Mouse (Mus musculus) heart, embryonic 13.5 days (tissue): Measurements from ENCODE around the gene Hist1h2ab. TPM values are rescaled to one million over a fixed set of nuclear protein-coding genes. Genes with fewer than 3 reads are reported as not detected.
"Not testable (repeated sequence)": the region's sequence is repeated elsewhere in the genome, so short reads cannot be mapped to it uniquely, and the experiment has no call there.

Source experiments
- ATAC-seq: fragments of 200-750 bp; cut with Nextera tagmentation; 2 replicates; pipeline ENCODE4 v1.8.0; 2017; ENCODE audit warnings: moderate TSS enrichment; ENCODE audit not compliant: insufficient number of reproducible peaks, low FRiP score, low TSS enrichment; ENCODE audit errors: extremely low read depth
- H3K27ac ChIP-seq: fragments of 300-500 bp; sonication (generic); replicated peaks from 2 replicates; pipeline ENCODE4 v1.5.1; 2015; ENCODE audit warnings: moderate library complexity, mild to moderate bottlenecking, inconsistent platforms
- H3K27me3 ChIP-seq: fragments of 300-500 bp; sonication (generic); replicated peaks from 2 replicates; pipeline ENCODE4 v1.6.1; 2015; ENCODE audit warnings: mild to moderate bottlenecking, inconsistent platforms
- H3K36me3 ChIP-seq: fragments of 300-500 bp; sonication (generic); 2 replicates; pipeline ENCODE4 v1.6.1; 2015; ENCODE audit warnings: mild to moderate bottlenecking, inconsistent platforms
- H3K4me1 ChIP-seq: fragments of 300-500 bp; sonication (generic); 2 replicates; pipeline ENCODE4 v1.6.1; 2015; ENCODE audit warnings: inconsistent platforms
- H3K4me2 ChIP-seq: fragments of 300-500 bp; sonication (generic); 2 replicates; pipeline ENCODE4 v1.6.1; 2015; ENCODE audit warnings: inconsistent platforms, mild to moderate bottlenecking, moderate library complexity
- H3K4me3 ChIP-seq: fragments of 300-500 bp; sonication (generic); 2 replicates; pipeline ENCODE4 v1.5.1; 2015; ENCODE audit warnings: moderate library complexity, mild to moderate bottlenecking, inconsistent platforms
- H3K9ac ChIP-seq: fragments of 300-500 bp; sonication (generic); 2 replicates; pipeline ENCODE4 v1.6.1; 2015; ENCODE audit warnings: inconsistent platforms, mild to moderate bottlenecking, moderate library complexity
- H3K9me3 ChIP-seq: fragments of 300-500 bp; sonication (generic); 2 replicates; pipeline ENCODE4 v1.6.1; 2016; ENCODE audit warnings: inconsistent platforms
- WGBS: fragments of 180-500 bp; shearing (Covaris S2); methylation state at CpG from one replicate; pipeline ENCODE4 v1.1.7; 2015; ENCODE audit warnings: mixed read lengths; 5-methylcytosine and 5-hydroxymethylcytosine counted together
- polyA plus RNA-seq: library from polyadenylated mRNA; unstranded; fragments of >200 nt; fragmentation: Nextera tagmentation; extraction: Ambion mirVana; gene quantifications from 2 replicates; pipeline ENCODE4 v1.2.1, GENCODE M21; 2015

The Hist1h2ab gene
- polyA plus RNA-seq, 1 experiment from 2014 or later: 20.1 TPM

DNA sequence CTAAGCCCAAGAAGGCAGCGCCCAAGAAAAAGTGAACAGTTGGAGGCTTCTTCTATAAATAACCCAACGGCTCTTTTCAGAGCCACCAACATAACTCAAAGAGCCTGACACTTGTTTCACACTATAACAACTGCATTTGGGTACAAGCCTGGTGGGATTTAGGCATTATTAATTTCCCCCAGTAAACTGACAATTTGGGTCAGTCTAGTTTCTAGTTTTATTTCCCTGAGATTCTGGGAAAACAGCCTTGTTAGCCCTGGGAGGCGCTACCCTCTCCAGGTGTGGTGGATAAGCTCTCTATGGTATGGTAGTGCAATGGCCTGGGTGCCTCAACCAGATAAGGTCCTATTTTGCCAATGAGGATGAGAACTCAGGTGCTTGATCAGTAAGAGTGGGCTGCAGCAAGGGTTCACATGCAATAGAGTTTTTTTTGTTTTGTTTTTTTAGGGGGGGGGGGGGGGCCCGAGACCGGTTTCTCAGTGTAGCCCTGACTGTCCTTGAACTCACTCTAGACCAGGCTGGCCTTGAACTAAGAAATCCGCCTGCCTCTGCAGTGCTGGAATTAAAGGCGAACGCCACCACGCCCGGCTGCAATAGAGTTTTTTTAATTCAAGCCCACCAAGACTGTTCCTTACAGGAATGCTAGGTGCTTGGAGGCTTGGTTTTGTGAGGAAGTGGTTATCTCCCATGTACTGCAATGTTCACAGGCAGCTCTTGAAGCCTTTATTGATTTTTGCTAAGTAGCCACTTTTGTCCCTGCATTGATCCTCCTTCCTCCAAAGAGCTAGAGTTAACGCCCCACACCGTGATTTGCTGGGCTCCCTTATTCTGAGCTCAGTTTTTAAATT, 13.6 kb downstream of the Hist1h2ab start:
- peak overlapping the region; percentile 67 for H3K4me3 ChIP-seq
- H3K36me3 ChIP-seq: no peaks in the 10 kb centered on the region
- H3K9ac ChIP-seq: peak overlapping the region; percentile 88
- H3K4me2 ChIP-seq: peak overlapping the region; percentile 79
- ATAC-seq: no peak
- no peaks in the 10 kb centered on the region for H3K9me3 ChIP-seq
- no peaks in the 10 kb centered on the region for H3K27me3 ChIP-seq
- peak overlapping the region; percentile 96 for H3K27ac ChIP-seq
- 35% methylated on average over 12 of the region's 12 CpGs for WGBS
- peaks cover 35% of the 10 kb centered on the region for H3K4me1 ChIP-seq

DNA sequence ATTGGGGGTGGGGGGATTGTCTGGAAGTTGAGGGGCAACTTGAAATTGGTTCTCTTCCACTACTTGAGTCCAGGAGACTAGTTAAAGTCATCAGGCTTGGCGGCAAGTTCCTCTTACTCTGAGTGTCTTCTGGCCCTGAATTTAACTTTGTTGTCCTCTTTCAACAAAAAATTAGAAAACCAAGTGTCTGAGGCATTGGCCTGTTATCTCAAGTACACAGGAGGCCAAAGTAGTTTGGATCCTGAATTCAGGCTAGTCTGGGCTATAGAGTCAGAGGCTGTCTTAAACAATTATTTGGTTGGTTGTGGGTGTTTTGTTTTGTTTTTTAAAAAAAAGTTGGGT, 14.2 kb downstream of the Hist1h2ab start:
- Histone ChIP-seq H3K9me3 (no peaks in the 10 kb centered on the region), H3K27me3 (no peaks in the 10 kb centered on the region), H3K27ac (no peak overlapping the region), H3K4me1 (peaks cover 30% of the 10 kb centered on the region), H3K4me3 (no peak overlapping the region), H3K9ac (no peak overlapping the region), H3K36me3 (no peaks in the 10 kb centered on the region), H3K4me2 (peak overlapping the region; percentile 79)
- 89% methylated on average over 1 of the region's 1 CpGs for WGBS
- ATAC-seq: no peak

DNA sequence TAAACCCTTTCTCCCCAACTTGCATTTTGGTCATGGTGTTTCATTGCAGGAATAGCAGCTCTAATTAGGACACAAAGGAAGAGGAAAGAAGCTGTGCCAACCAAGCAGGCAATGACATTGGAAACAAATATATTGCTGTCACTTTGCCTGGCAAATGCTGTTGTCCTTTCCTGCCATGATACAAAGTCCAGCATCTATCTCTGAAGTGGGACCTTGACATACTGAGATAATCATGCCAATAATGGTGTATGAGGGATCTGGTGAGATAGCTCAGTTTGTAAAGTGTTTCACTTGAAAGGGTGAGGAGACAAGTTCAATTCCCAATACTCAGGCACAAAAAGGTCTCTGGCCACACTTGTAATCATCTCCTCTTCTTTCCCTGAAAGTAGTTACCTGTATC, 15.8 kb downstream of the Hist1h2ab start:
- Histone ChIP-seq H3K4me1 (peaks cover 25% of the 10 kb centered on the region), H3K27ac (no peak overlapping the region), H3K4me2 (no peak overlapping the region), H3K4me3 (no peak overlapping the region), H3K9me3 (no peaks in the 10 kb centered on the region), H3K27me3 (no peaks in the 10 kb centered on the region), H3K36me3 (no peaks in the 10 kb centered on the region), H3K9ac (no peak overlapping the region)
- ATAC-seq: no peak

DNA sequence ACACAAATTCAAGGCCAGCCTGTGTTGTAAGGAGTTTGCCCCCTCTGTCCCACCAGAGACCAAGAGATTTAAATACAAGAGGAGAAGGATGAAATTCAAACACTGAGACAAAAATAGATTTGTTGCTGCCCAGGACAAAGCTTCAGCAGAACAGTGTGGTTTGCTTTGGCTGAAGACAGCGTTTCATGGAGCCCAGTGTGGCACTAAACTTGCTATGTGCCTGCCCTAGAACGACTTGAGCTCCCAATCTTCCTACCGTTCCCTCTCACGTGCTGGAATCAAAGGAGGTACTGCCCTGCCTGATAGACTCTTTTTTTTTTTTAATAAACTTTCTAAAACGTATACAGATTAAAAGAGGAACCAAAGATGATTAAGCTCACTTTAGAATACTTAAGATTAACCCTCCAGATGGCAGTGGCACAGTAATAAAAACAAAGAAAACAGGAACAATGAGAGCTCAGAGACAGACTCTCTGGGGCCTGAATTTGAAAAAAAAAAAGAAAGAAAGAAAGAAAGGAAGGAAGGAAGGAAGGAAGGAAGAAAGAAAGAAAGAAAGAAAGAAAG, 18.0 kb downstream of the Hist1h2ab start:
- Histone ChIP-seq H3K9ac (no peak overlapping the region), H3K4me2 (no peak overlapping the region), H3K27me3 (no peaks in the 10 kb centered on the region), H3K9me3 (no peaks in the 10 kb centered on the region), H3K4me3 (no peak overlapping the region), H3K36me3 (no peaks in the 10 kb centered on the region), H3K4me1 (peaks cover 19% of the 10 kb centered on the region), H3K27ac (no peak overlapping the region)
- no peak for ATAC-seq
- WGBS: 42% methylated on average over 5 of the region's 5 CpGs

DNA sequence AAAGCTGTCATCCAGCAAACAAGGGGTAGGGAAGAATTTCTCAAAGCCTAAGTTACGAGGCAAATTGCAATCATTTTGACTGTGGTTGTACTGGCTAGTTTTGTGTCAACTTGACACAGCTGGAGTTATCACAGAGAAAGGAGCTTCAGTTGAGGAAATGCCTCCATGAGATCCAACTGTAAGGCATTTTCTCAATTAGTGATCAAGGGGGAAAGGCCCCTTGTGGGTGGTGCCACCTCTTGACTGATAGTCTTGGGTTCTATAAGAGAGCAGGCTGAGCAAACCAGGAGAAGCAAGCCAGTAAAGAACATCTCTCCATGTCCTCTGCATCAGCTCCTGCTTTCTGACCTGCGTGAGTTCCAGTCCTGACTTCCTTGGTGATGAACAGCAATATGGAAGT, 18.7 kb downstream of the Hist1h2ab start, which contains the start of gene Trim38:
Gene Trim38, plus strand, starts transcription at position 301 of the 400 bp plus-strand sequence.
- H3K27me3 ChIP-seq, ATAC-seq: not testable (repeated sequence)
- 85% methylated on average over 2 of the region's 2 CpGs for WGBS

DNA sequence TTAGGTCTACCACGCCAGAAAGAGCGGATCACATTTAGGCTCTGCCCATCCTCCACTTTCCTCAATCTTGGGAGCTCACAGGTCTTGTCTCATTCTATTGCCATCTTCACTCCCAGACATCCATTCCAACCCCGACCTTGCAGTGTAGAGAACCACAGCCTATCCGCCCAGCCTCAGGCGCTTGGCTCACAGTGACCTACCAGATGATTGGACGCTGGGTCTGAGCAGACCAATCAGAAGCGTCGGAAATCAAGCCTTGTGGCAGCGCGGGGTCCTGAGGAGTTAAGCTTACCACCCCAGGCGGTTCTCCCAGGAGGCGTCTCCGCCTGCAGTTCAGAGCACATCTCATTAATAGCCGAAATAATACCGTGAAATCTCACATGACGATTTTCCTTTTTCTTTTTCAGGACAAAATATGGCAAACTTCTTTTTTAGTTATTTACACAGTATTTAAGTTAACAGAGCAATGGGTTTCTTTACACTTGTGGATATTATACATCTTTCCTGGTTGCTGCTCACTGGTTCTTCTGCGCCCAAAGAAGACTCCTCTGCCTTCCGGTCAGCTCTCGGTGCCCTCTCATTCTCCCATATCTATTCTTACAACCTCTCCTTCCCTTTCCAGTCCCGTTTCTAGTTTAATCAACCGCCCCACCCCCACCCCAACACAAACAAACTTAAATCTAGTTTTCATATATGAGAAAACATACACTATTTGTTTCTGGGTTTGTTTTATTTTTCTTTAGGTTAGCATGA, 21.8 kb downstream of the Hist1h2ab start:
- Histone ChIP-seq H3K4me1 (peaks cover 9% of the 10 kb centered on the region; the same call in 1 of the 2 replicates), H3K36me3 (no peaks in the 10 kb centered on the region), H3K9me3 (no peaks in the 10 kb centered on the region), H3K9ac (peak overlapping the region; percentile 65; the same call in 1 of the 2 replicates), H3K4me3 (peak overlapping the region; percentile 34), H3K27ac (0 out of 2 replicates have a peak overlapping the region, but pooled peaks have one; percentile 28), H3K4me2 (peak overlapping the region; percentile 66), H3K27me3 (no peaks in the 10 kb centered on the region)
- ATAC-seq: peak; percentile 66; the same call in 1 of the 2 replicates
- WGBS: 12% methylated on average over 21 of the region's 21 CpGs

More for the DNA sequence above, 18.7 kb downstream of the Hist1h2ab start, which contains the start of gene Trim38:
- H3K4me3 ChIP-seq, H3K27ac ChIP-seq, H3K9me3 ChIP-seq, H3K36me3 ChIP-seq, H3K4me2 ChIP-seq, H3K9ac ChIP-seq: not testable (repeated sequence)
- peaks cover 12% of the 10 kb centered on the region for H3K4me1 ChIP-seq

DNA sequence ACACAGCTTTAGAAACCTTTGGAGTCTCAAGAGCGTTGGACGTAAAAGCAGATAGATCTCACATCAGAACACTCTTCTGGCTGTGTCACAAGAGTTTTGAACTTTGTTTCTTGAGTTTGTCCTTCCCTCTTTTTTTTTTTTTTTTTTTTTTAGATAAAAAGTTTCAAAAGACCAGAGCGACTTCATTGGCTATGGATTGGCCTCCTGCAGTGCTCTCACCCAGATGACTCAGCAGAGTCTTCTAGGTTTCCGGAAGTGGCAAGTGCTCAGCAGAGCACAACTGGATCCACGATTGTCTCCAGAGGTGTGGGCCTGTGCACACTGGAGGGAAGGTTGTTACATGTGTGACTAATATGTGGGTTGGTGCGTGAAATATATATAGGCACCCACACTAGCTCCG, 27.4 kb downstream of the Hist1h2ab start:
- no peak for ATAC-seq
- H3K4me2 ChIP-seq: no peak overlapping the region
- H3K4me1 ChIP-seq: peaks cover under 1% of the 10 kb centered on the region; the same call in 1 of the 2 replicates
- no peak overlapping the region for H3K9ac ChIP-seq
- no peak overlapping the region for H3K27ac ChIP-seq
- WGBS: 84% methylated on average over 7 of the region's 7 CpGs
- H3K36me3 ChIP-seq: no peaks in the 10 kb centered on the region
- H3K9me3 ChIP-seq: no peaks in the 10 kb centered on the region
- no peak overlapping the region for H3K4me3 ChIP-seq
- no peaks in the 10 kb centered on the region for H3K27me3 ChIP-seq

DNA sequence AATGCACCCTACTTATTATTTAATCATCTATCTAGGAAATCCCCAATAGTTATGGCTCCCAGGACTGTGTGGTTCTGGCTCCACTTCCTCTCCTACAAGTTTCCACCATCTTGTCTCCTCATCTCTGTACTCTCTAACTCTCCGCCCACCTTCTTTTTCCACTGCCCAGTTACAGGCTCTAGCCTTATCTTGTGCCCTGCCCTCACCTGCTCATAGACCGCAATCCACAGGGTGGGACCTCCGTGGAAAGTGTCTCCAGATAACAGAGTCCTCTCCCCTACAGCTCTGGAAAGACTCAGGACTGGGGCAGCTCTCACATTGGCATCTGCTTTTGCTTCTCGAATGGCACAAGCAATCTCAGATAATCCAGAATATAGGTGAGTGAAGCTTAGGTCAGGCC, 28.1 kb downstream of the Hist1h2ab start:
- H3K27me3 ChIP-seq: no peaks in the 10 kb centered on the region
- H3K9me3 ChIP-seq: no peaks in the 10 kb centered on the region
- no peak overlapping the region for H3K4me2 ChIP-seq
- H3K27ac ChIP-seq: no peak overlapping the region
- no peaks in the 10 kb centered on the region for H3K36me3 ChIP-seq
- 45% methylated on average over 4 of the region's 4 CpGs for WGBS
- no peak for ATAC-seq
- H3K4me3 ChIP-seq: no peak overlapping the region
- H3K9ac ChIP-seq: no peak overlapping the region
- no peaks in the 10 kb centered on the region for H3K4me1 ChIP-seq

DNA sequence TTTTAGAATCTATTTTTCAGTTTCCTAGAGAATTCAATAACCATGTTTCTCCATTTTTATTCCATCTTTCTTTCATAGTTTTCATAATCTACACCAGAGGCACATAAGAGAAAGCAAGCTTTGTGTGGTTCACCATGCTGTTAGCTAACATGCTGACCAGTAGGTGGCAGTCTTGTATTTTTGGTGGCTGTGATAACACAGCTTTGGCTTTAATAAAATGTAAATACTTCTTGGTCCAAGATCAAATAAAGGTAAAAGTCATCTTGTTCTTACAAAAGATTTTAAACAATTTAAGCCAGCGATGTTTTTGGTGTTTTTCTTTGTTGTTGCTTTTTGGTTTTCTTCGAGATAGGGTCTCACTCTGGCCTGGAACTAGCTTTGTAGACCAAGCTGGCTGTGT, 41.6 kb downstream of the Hist1h2ab start:
- no peak overlapping the region for H3K27ac ChIP-seq
- no peak overlapping the region for H3K4me2 ChIP-seq
- no peak overlapping the region for H3K9ac ChIP-seq
- 0 out of 2 replicates have a peak, but pooled peaks cover 8% of the 10 kb centered on the region for H3K27me3 ChIP-seq
- H3K36me3 ChIP-seq: no peaks in the 10 kb centered on the region
- no peaks in the 10 kb centered on the region for H3K4me1 ChIP-seq
- no peaks in the 10 kb centered on the region for H3K9me3 ChIP-seq
- no peak for ATAC-seq
- 38% methylated on average over 2 of the region's 2 CpGs for WGBS
- no peak overlapping the region for H3K4me3 ChIP-seq

DNA sequence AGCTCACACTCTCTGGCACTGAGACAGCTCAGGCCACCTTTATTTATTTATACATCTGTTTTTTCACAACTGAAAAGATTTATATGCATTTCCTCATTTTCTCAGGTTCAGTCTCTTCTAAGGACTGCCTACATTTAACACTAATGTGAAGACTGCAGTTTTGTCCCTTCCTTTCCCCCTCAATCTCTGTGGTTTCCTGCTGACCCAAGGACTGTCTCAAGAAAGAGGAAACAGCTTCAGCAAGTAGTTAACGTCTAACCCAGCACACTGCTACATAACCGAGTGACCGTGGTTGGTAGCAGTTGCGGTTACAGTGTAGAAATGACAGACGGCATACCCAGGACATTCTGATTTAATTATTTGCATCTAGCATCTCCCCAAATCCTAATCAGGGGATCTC, 48.5 kb downstream of the Hist1h2ab start:
- 71% methylated on average over 5 of the region's 5 CpGs for WGBS
- H3K4me3 ChIP-seq: no peak overlapping the region
- ATAC-seq: no peak
- peaks cover 5% of the 10 kb centered on the region; the same call in 1 of the 2 replicates for H3K4me1 ChIP-seq
- H3K9ac ChIP-seq: no peak overlapping the region
- no peaks in the 10 kb centered on the region for H3K36me3 ChIP-seq
- H3K4me2 ChIP-seq: no peak overlapping the region
- H3K9me3 ChIP-seq: no peaks in the 10 kb centered on the region
- H3K27me3 ChIP-seq: no peaks in the 10 kb centered on the region
- no peak overlapping the region for H3K27ac ChIP-seq
